Mouse (Mus musculus) adrenal gland, adult 18-20 months (tissue): ENCODE measurements at regions not wholly inside any gene's neighbourhood (a gene's known extent, or its start where the extent isn't known, plus 50 kb on each side); places are given as distances from the start of the nearest gene placed in this dataset.
"Not testable (repeated sequence)": the region's sequence is repeated elsewhere in the genome, so short reads cannot be mapped to it uniquely, and the experiment has no call there.

Experiments used
- DNase-seq, 2 experiments: peaks; one replicate each; pipeline ENCODE4 v3.0.0; 2021 to 2022; ENCODE audit warnings: low spot score in 2 of 2

DNA sequence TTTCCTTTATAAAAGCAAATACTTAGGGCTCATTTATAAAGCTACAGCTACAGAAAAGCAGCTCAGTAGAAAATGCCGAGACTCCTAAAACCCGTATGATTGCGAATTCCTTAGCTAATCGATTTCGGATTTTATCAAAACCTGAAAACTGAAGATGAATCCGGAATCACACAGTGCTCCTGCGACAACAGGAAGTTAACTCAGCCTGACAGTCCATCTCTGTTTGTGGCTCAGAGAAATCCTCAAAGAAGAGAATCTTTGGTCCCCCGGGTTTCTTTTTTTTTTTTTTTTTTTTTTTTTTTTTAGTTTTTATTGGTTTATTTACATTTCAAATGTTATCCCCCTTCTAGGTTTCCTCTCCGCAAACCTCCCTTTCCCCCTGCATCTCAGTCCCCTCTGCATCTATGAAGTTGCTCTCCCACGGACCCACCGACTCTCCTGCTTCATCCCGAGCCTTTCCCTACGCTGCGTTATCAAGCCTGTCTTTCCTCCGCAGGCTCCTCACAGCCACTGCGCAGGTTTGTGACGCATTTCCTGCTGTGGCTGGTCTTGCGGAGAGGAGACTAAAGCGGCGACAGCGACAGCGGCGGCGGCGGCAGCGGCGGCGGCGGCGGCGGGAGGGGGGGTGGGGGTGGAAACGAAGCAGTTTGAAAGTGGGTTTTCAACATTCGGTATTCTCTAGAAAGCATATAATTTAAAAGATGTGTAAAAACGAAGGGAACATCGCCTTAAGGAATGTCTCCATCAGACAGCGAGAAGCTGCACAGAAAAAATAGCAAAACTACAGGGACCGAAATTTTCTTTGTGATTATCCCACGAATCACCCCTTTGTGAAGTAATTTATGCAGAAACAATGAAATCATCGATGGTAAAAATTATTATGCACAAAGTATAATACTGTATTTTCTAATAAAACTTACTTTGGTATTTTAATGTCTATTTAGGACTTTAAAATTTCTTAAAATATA lies 352.3 kb upstream of the Snrpn start:
- DNase-seq: peak in 1 of 2 experiments; percentile 20

DNA sequence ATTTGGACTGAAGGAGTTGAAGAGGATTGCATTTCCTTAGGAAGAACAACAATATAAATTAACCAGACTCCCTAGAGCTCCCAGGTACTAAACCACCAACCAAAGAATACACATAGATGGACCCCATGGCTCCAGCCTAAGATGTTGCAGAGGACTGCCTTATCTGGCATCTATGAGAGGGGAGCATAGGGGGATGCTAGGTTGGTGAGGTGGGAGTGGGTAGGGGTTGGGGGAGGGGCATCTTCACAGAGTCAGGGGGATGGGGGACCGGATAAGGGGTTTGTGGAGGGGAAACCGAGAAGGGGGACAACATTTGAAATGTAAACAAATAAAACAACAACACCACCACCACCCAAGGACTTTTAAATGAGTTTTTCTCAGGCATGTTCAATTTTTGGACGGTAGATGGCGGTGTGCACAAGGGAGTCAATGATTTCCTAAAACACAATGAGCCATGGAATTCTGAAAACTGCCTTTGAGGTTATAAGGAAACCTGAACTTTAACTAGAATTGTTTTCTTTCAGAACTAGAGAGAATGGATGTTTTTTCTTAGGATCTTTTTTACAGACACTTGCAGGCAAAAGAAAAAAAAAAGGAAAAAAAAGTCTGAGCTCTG lies 347.9 kb upstream of the Snrpn start:
- not testable (repeated sequence) for DNase-seq

DNA sequence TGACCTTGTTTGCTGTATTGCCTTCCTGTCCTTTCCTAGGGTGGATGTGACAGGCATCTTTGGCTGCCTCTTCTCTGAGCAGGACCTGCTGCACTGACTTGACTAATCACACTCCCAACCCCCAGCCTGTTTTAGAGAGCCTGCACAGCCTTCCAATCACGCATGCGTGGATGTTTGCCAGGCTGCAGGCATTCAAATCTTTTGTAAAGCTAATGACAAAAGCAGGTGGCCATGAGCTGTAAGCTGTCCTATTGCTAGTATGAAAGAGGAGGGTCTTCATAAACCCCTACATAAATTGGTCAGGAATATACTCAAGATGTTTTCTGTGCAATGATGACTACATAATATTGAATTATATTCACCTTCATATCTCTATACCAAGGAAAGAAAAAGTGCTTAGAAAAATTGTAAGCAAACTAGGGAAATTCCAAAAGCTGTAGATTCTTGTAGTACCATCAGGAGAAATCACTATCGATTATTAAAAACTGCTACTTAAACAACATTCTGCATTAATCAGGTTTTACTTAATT lies 310.1 kb upstream of the Snrpn start:
- not testable (repeated sequence) for DNase-seq

DNA sequence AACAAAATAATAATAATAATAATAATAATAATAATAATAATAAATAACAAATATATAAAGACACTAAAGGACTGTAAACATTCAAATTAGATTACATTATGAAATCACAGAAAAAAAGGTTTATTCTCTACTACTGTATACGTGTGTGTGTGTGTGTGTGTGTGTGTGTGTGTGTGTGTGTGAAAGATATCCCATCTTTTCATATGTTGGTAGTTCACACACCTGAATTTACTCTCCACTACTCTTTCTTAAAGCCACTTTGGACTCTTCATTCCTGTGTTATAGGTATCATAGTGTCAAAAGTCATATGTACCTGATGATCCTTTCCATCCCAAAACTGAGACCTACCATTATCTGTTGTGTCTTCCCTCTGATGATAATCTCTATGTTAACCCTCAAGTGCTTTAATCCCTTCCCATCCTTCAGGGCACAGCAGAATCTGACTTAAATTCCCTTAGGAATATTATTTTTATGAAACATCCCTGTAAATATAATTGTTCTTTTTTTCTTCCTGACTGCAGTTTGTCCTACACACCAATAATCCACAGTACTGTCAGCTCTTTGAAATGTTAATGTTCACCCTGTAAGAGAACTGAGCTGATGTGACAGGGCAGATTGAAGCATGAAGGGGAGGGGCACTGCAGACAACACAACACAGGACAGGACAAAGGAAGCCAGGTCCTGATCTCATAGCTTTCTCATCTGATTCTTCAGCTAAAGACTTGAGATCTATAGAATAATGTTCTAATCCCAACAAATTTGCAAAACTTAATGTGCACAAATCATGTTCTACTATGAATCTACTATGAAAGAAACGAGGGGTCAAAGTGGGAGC lies 309.4 kb upstream of the Snrpn start:
- not testable (repeated sequence) for DNase-seq

DNA sequence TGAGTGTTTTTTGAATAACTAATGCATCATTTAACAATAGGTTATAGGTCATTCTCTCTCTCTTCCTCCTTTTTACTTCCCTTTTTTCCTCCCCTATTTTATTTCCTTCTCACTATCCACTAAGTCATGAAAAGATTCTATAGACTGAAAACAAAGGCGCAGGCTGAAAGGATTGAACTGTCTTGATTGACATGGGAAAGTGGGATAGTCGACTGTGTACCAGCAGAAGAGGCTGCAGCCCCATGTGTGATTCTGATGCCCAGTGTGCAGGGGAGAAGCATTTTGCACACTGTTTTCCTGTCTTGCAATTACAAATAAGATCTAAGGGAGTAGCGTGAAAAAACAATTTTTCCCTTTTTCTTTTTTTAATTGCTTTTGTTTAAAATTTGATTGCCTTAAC lies 298.8 kb upstream of the Snrpn start:
- no peak for DNase-seq

DNA sequence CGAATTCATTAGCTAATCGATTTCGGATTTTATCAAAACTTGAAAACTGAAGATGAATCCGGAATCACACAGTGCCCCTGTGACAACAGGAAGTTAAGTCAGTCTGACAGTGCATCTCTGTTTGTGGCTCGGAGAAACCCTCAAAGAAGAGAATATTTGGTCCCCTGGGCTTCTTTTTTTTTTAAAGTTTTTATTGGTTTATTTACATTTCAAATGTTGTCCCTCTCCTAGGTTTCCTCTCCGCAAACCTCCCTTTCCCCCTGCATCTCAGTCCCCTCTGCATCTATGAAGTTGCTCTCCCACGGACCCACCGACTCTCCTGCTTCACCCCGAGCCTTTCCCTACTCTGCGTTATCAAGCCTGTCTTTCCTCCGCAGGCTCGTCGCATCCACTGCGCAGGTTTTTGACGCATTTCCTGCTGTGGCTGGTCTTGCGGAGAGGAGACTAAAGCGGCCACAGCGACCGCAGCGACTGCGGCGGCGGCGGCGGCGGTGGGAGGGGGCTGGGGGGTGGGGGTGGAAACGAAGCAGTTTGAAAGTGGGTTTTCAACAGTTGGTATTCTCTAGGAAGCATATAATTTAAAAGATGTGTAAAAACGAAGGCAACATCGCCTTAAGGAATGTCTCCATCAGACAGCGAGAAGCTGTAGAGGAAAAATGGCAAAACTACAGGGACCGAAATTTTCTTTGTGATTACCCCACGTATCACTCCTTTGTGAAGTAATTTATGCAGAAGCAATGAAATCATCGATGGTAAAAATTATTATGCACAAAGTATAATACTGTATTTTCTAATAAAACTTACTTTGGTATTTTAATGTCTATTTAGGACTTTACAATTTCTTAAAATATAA lies 251.2 kb upstream of the Snrpn start:
- peak; percentile 17 to 23 for DNase-seq

DNA sequence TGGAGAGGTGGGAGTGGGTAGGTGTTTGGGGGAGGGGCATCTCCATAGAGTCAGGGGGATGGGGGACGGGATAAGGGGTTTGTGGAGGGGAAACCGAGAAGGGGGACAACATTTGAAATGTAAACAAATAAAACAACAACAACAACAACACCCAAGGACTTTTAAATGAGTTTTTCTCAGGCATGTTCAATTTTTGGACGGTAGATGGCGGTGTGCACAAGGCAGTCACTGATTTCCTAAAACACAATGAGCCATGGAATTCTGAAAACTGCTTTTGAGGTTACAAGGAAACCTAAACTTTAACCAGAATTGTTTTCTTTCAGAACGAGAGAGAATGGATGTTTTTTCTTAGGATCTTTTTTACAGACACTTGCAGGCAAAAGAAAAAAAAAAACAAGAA lies 246.9 kb upstream of the Snrpn start:
- not testable (repeated sequence) for DNase-seq

DNA sequence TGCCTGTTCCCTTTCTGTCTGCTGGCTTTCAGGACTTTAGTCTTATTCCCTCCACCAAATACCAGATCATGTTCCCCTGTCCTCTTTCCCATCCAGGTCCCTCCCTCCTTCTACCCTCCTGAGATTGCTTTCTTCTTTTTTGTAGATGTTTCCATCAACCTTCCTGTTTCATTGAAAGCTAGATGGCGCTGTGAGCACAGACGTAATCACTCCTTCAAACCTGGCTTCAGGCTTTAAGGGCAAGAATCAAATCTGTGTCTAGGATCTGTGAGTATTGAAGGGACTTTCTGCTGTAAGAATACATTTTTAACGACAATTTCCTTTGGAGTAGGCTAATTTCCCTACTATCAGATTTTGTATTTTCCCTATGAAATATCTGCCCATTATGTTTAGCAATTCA lies 234.0 kb upstream of the Snrpn start:
- not testable (repeated sequence) for DNase-seq

DNA sequence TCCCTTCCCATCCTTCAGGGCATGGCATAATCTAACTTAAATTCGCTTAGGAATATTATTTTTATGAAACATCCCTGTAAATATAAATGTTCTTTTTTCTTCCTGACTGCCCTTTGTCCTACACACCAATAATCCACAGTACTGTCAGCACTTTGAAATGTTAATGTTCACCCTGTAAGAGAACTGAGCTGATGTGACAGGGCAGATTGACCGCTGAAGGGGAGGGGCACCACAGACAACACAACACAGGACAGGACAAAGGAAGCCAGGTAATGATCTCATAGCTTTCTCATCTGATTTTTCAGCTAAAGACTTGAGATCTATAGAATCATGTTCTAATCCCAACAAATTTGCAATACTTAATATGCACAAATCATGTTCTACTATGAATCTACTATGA lies 212.2 kb upstream of the Snrpn start:
- not testable (repeated sequence) for DNase-seq
